Mouse (Mus musculus): ENCODE measurements at regions not wholly inside any gene's neighbourhood (a gene's known extent, or its start where the extent isn't known, plus 50 kb on each side); places are given as distances from the start of the nearest gene placed in this dataset.

DNA sequence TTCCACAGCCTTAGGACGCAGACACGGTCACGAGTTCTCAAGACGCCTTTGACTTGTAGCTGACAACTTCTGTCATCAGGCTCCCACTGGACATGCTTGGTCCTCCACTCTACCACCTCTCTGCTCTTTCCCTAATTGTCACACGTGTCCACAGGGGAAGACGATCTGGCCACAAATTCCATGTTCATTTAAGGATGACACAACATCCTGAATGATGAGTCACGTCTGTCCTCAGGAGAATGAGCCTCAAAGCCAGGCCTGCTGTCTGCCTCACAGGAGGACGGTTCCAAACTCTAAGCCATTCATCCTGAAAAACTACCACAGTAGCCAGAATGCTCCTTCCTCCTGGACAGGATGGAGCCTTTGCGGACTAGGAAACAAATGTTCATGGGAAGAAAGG, 517.3 kb upstream of the Tmem132c start:
- TF ChIP-seq CTCF (conservative IDR thresholded peaks at IDR 0.05 in 1 of 2, IDR thresholded peaks at IDR 0.05 in 1 of 2; ENCODE audit: low read depth in 2 of 2, low read length in 2 of 2) (no peak), ZC3H11A (IDR thresholded peaks at IDR 0.05; ENCODE audit: low read depth, low read length) (no peak), EP300 (IDR thresholded peaks at IDR 0.05; ENCODE audit: low read length) (no peak), SMC3 (IDR thresholded peaks at IDR 0.05; ENCODE audit: low read depth, low read length) (no peak), POLR2AphosphoS2 (IDR thresholded peaks at IDR 0.05; ENCODE audit: low read depth, low read length) (no peak), MAX (IDR thresholded peaks at IDR 0.05; ENCODE audit: low read length) (no peak), KAT2A (IDR thresholded peaks at IDR 0.05; ENCODE audit: insufficient replicate concordance, low read length) (no peak)

Data from CH12.LX (cell line).